Mouse (Mus musculus) bone marrow macrophage, adult 2 months (primary cell): Measurements from ENCODE around the gene Rnf149. TPM values are rescaled to one million over a fixed set of nuclear protein-coding genes. Genes with fewer than 3 reads are reported as not detected.

ENCODE experiments used
- H3K27ac ChIP-seq: 2 replicates; pipeline ENCODE4 v1.5.1; 2012; ENCODE audit warnings: low read depth, low read length; ENCODE audit not compliant: insufficient read depth
- H3K4me1 ChIP-seq: 2 replicates; pipeline ENCODE4 v1.6.1; 2012; ENCODE audit warnings: low read length; ENCODE audit not compliant: control insufficient read depth, insufficient read depth
- H3K4me3 ChIP-seq: 2 replicates; pipeline ENCODE4 v1.5.1; 2012; ENCODE audit warnings: mild to moderate bottlenecking, low read length, moderate library complexity; ENCODE audit not compliant: insufficient read depth
- CTCF ChIP-seq: IDR thresholded peaks from 2 replicates; pipeline ENCODE4 v1.5.1; 2012; ENCODE audit warnings: low read depth, mild to moderate bottlenecking, low read length, moderate library complexity
- POLR2A ChIP-seq: IDR thresholded peaks from 2 replicates; pipeline ENCODE4 v1.6.1; 2012; ENCODE audit warnings: mild to moderate bottlenecking, low read depth, low read length, borderline replicate concordance
- polyA plus RNA-seq: library from polyadenylated mRNA; stranded (reverse); fragments of >200 nt; gene quantifications from 2 replicates; pipeline ENCODE4 v1.2.4, GENCODE M21; 2012; ENCODE audit not compliant: missing spikeins, insufficient read depth, insufficient read length

The Rnf149 gene
- polyA plus RNA-seq, 1 experiment: 113 TPM

GRCm38 (mm10) chr1:39555556-39556415 is 21.4 kb downstream of the Rnf149 start:
- H3K4me3 ChIP-seq: no peak overlapping the region
- TF ChIP-seq POLR2A (no peak), CTCF (no peak)
- H3K4me1 ChIP-seq: peaks cover 6% of the 10 kb centered on the region
- H3K27ac ChIP-seq: no peak overlapping the region

DNA sequence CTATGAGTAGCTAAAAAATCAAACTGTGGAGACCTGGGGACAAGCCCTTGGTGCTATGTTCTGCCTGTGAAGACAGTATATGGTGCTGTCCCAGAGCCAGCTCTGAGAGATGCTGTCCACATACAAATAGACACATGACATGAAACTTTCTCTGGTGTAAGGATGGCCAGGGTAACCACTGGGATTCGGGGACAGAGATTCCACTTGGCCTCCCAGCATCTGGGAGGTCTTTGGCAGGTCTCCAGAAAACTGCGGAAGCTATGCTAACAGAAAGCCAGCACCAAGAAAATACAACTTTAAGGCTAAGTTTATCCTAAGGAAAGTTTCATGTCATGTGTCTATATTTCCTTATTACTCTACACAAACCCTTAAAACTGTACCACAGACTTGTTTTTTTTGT is 27.4 kb downstream of the Rnf149 start:
- peaks cover 9% of the 10 kb centered on the region for H3K4me1 ChIP-seq
- TF ChIP-seq POLR2A (no peak), CTCF (no peak)
- no peak overlapping the region for H3K27ac ChIP-seq
- H3K4me3 ChIP-seq: no peak overlapping the region

- TF ChIP-seq POLR2A: no peak
- TF ChIP-seq CTCF: no peak
- Histone ChIP-seq H3K4me1 (peaks cover 9% of the 10 kb centered on the region), H3K4me3 (no peak overlapping the region), H3K27ac (no peak overlapping the region)
Observed at GRCm38 (mm10) chr1:39547238-39547637, 30.0 kb downstream of the Rnf149 start.

DNA sequence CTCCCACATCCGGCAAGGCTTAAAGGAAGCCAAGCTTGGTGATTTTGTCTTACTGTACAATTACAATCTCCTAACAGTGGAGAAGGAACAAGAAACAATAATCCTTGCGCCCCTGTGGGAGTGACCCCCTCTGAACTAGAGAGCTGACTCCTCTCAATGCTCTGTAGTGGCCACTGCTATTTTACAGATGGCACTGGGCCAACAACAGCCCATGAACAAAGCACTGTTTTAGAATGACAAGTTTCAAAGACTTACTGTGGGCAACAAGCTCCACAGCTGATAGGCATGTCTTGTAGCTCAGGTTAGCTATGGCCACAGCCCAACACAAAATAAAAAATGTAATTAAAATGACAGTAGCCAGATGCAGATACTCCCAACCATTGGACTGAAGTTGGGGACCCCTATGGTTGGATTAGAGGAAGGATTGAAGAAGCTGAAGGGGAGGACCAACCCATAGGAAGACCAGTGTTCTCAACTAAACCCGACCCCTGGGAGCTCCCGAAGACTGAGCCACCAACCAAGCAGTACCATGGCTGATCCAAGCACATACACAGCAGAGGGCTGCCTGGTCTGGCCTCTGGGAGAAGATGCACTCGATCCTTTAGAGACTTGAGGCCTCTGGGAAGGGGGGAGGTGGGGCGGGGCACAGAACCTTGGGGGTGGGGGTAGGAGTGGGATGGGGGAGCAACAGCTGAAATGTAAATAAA is 30.9 kb downstream of the Rnf149 start:
- peaks cover 9% of the 10 kb centered on the region for H3K4me1 ChIP-seq
- H3K27ac ChIP-seq: no peak overlapping the region
- TF ChIP-seq CTCF (no peak), POLR2A (no peak)
- no peak overlapping the region for H3K4me3 ChIP-seq

DNA sequence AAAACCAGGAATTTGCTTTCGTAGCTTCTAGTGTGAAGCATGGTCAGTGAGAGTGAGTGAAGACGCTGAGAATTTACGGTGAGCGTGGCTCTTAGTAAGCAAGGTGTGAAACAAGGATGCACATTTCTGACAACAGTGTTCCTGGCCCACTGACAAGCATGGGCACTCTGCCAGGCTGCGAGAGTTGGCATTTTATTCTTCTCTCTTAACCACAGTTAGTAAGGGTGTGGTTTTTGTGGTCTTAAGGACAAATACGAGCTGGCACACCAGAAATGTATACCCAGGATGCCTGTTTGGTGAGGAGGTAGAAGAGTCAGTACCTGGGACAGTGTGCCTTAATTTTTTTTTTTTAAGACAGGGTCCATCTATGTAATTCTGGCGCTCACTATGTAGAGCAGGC is 31.6 kb downstream of the Rnf149 start:
- Histone ChIP-seq H3K27ac (no peak overlapping the region), H3K4me1 (peaks cover 9% of the 10 kb centered on the region), H3K4me3 (no peak overlapping the region)
- TF ChIP-seq CTCF (no peak), POLR2A (no peak)

GRCm38 (mm10) chr1:39540592-39540991 is 36.6 kb downstream of the Rnf149 start:
- no peak for TF ChIP-seq POLR2A
- TF ChIP-seq CTCF: no peak
- Histone ChIP-seq H3K4me3 (no peak overlapping the region), H3K27ac (no peak overlapping the region)

GRCm38 (mm10) chr1:39537631-39538380 is 39.4 kb downstream of the Rnf149 start:
- H3K4me3 ChIP-seq: no peak overlapping the region
- TF ChIP-seq CTCF: no peak
- TF ChIP-seq POLR2A: no peak
- H3K4me1 ChIP-seq: peaks cover 4% of the 10 kb centered on the region; the same call in 1 of the 2 replicates

More at GRCm38 (mm10) chr1:39540592-39540991, 36.6 kb downstream of the Rnf149 start:
- H3K4me1 ChIP-seq: peaks cover 4% of the 10 kb centered on the region; the same call in 1 of the 2 replicates

DNA sequence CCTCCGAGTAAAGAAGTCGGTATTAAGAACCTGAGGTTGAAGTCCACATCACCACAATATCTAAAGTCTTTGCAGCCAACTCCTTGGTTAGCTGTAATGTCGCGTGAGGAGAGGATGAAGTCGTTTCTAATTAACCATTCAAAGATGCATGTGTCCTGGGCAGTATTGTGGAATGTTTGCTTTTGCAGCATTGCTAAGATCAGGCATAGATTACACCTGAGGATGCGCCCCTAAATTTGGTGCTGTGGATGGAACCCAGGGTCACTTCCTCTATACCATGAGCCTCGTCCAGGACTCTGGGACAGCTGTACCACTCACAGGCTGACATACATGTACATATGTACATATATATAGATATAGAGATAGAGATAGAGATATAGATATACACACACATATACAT is 40.5 kb downstream of the Rnf149 start:
- Histone ChIP-seq H3K27ac (no peak overlapping the region), H3K4me3 (peak overlapping the region; percentile 98), H3K4me1 (peaks cover 4% of the 10 kb centered on the region; the same call in 1 of the 2 replicates)
- TF ChIP-seq POLR2A (no peak), CTCF (no peak)

More at GRCm38 (mm10) chr1:39537631-39538380, 39.4 kb downstream of the Rnf149 start:
- no peak overlapping the region for H3K27ac ChIP-seq

- TF ChIP-seq CTCF (no peak), POLR2A (no peak)
- peak overlapping the region; percentile 98 for H3K4me3 ChIP-seq
- H3K27ac ChIP-seq: peak overlapping the region; percentile 60
- H3K4me1 ChIP-seq: peaks cover 4% of the 10 kb centered on the region; the same call in 1 of the 2 replicates
Observed at GRCm38 (mm10) chr1:39535515-39536311, 41.5 kb downstream of the Rnf149 start.
